Mouse (Mus musculus): ENCODE measurements at regions not wholly inside any gene's neighbourhood (a gene's known extent, or its start where the extent isn't known, plus 50 kb on each side); places are given as distances from the start of the nearest gene placed in this dataset.
"Not testable (repeated sequence)": the region's sequence is repeated elsewhere in the genome, so short reads cannot be mapped to it uniquely, and the experiment has no call there.

DNA sequence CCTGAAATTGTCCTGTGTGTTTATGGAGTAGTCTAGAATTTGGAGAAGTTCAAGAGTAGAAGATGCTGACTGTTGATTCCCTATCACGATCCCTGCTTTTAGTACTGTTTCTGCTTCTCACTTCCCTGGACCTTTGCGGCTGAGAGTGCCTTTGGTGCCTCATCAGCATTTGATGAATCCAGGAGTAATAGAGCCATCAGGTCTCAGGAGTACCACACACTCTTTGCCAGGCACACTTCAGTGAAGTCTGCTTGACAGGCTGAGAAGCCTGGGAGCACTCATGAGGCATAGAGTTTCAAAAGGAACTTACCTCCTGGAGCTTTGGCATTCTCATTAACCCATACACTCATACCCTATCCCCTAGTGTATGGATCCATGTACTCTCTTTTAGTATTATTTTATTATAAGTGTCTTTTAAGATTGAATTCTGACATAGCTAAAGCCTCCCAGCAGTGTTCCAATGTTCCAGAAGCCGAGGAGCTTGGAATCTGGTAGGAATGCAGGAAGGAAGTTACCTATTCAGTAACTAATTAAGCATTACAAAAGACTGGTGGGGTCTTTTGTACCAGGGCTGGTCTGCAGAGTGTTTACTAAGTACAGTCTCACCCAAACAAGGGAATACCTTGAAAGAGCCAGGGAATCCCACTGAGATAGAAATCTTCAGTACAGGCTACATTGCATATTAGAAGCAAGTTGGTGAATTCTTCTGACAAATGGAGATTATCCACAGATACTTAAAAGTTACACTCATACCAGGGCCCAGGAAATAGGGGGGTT is 139.7 kb downstream of the Tex13c3 start:
- H3K27me3 ChIP-seq; H3K36me3 ChIP-seq; H3K27ac ChIP-seq; H3K9me3 ChIP-seq; ATAC-seq; H3K9ac ChIP-seq (replicated peaks); H3K4me1 ChIP-seq (replicated peaks); H3K4me3 ChIP-seq (replicated peaks); H3K4me2 ChIP-seq (replicated peaks): not testable (repeated sequence)
- WGBS = 72% methylated on average over 3 of the region's 3 CpGs

- 78% methylated on average over 2 of the region's 2 CpGs for WGBS
- Histone ChIP-seq H3K4me3 (replicated peaks) (no peak overlapping the region), H3K4me1 (replicated peaks) (no peaks in the 10 kb centered on the region), H3K27me3 (no peaks in the 10 kb centered on the region), H3K9ac (replicated peaks) (no peak overlapping the region), H3K4me2 (replicated peaks) (no peak overlapping the region), H3K36me3 (no peaks in the 10 kb centered on the region), H3K9me3 (no peaks in the 10 kb centered on the region), H3K27ac (no peak overlapping the region)
- no peak for ATAC-seq
Observed at GRCm38 (mm10) chrX:19313286-19313685, 167.8 kb downstream of the Tex13c3 start.

DNA sequence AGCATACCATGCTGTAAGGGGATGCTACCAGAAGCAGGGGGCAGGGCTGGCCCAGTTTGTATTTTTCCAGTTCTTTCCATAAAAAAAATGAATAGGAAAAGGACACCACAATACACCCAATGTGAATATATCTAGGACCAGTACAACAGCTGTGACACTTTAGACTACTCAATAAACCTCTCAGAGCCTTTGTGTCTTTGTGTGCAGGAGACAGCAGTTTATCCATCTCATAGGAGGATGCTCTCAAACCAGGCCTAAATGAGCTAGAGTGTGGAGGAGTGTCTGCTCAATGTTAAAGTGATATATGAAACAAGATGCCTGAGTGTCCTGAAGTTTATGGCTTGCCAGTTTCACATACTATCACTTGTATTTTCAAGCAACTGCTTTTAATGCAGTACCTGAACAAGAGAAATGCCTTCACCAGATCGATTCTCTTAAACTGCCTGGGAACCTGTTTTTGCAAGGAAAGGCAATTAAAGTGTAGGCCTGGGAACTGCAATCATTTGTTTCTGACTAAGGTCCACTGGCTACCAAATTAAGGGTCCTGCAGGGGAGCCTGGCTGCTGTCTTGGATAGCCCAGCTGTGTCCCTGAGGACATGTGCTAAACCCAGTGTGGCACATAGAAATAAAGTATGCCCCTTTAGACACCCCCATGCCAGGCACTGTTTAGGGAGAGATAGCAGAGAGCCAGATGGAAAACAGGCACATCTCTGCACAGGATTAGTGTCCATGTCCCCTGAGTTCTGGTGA is 169.1 kb downstream of the Tex13c3 start:
- Histone ChIP-seq H3K27me3 (no peaks in the 10 kb centered on the region), H3K4me2 (replicated peaks) (no peak overlapping the region), H3K27ac (no peak overlapping the region), H3K4me3 (replicated peaks) (no peak overlapping the region), H3K36me3 (no peaks in the 10 kb centered on the region), H3K9ac (replicated peaks) (no peak overlapping the region), H3K9me3 (no peaks in the 10 kb centered on the region), H3K4me1 (replicated peaks) (no peaks in the 10 kb centered on the region)
- ATAC-seq = no peak
- WGBS = 81% methylated on average over 1 of the region's 1 CpGs

GRCm38 (mm10) chrX:19311377-19311776 is 169.7 kb downstream of the Tex13c3 start:
- no peak overlapping the region for H3K9ac ChIP-seq (replicated peaks)
- no peak overlapping the region for H3K4me3 ChIP-seq (replicated peaks)
- H3K4me2 ChIP-seq (replicated peaks) = no peak overlapping the region
- WGBS = 57% methylated on average over 1 of the region's 1 CpGs
- no peak overlapping the region for H3K27ac ChIP-seq
- H3K9me3 ChIP-seq = no peaks in the 10 kb centered on the region
- H3K36me3 ChIP-seq = no peaks in the 10 kb centered on the region
- H3K4me1 ChIP-seq (replicated peaks) = no peaks in the 10 kb centered on the region
- no peak for ATAC-seq
- H3K27me3 ChIP-seq = no peaks in the 10 kb centered on the region

GRCm38 (mm10) chrX:19288171-19288570 is 192.9 kb downstream of the Tex13c3 start:
- no peak for ATAC-seq
- Histone ChIP-seq H3K4me1 (replicated peaks) (no peaks in the 10 kb centered on the region), H3K9ac (replicated peaks) (no peak overlapping the region), H3K27me3 (no peaks in the 10 kb centered on the region), H3K4me3 (replicated peaks) (no peak overlapping the region), H3K36me3 (no peaks in the 10 kb centered on the region), H3K9me3 (0 out of 2 replicates have a peak, but pooled peaks cover 2% of the 10 kb centered on the region), H3K27ac (no peak overlapping the region), H3K4me2 (replicated peaks) (no peak overlapping the region)
- 89% methylated on average over 2 of the region's 2 CpGs for WGBS

GRCm38 (mm10) chrX:19286431-19286830 is 194.7 kb downstream of the Tex13c3 start:
- H3K9me3 ChIP-seq = 0 out of 2 replicates have a peak, but pooled peaks cover 2% of the 10 kb centered on the region
- H3K4me2 ChIP-seq (replicated peaks) = no peak overlapping the region
- no peaks in the 10 kb centered on the region for H3K27me3 ChIP-seq
- H3K27ac ChIP-seq = no peak overlapping the region
- H3K9ac ChIP-seq (replicated peaks) = no peak overlapping the region
- no peaks in the 10 kb centered on the region for H3K36me3 ChIP-seq
- no peak overlapping the region for H3K4me3 ChIP-seq (replicated peaks)
- WGBS = 82% methylated on average over 5 of the region's 5 CpGs
- no peak for ATAC-seq
- no peaks in the 10 kb centered on the region for H3K4me1 ChIP-seq (replicated peaks)

GRCm38 (mm10) chrX:19285773-19286172 is 195.3 kb downstream of the Tex13c3 start:
- H3K4me3 ChIP-seq (replicated peaks) = no peak overlapping the region
- no peak overlapping the region for H3K27ac ChIP-seq
- H3K4me2 ChIP-seq (replicated peaks) = no peak overlapping the region
- H3K9ac ChIP-seq (replicated peaks) = no peak overlapping the region
- no peaks in the 10 kb centered on the region for H3K36me3 ChIP-seq
- 0 out of 2 replicates have a peak, but pooled peaks cover 2% of the 10 kb centered on the region for H3K9me3 ChIP-seq
- no peaks in the 10 kb centered on the region for H3K27me3 ChIP-seq
- no peaks in the 10 kb centered on the region for H3K4me1 ChIP-seq (replicated peaks)
- ATAC-seq = no peak
- 80% methylated on average over 4 of the region's 4 CpGs for WGBS

GRCm38 (mm10) chrX:19283078-19283477 is 198.0 kb downstream of the Tex13c3 start:
- no peak overlapping the region for H3K4me3 ChIP-seq (replicated peaks)
- no peaks in the 10 kb centered on the region for H3K36me3 ChIP-seq
- no peak overlapping the region for H3K9ac ChIP-seq (replicated peaks)
- no peak for ATAC-seq
- H3K27me3 ChIP-seq = no peaks in the 10 kb centered on the region
- no peak overlapping the region for H3K27ac ChIP-seq
- H3K9me3 ChIP-seq = no peaks in the 10 kb centered on the region
- WGBS = 81% methylated on average over 3 of the region's 3 CpGs
- no peak overlapping the region for H3K4me2 ChIP-seq (replicated peaks)
- H3K4me1 ChIP-seq (replicated peaks) = no peaks in the 10 kb centered on the region

GRCm38 (mm10) chrX:19264237-19264636 is 216.9 kb downstream of the Tex13c3 start:
- Histone ChIP-seq H3K4me3 (replicated peaks) (no peak overlapping the region), H3K27ac (no peak overlapping the region), H3K27me3 (no peaks in the 10 kb centered on the region), H3K36me3 (no peaks in the 10 kb centered on the region), H3K4me1 (replicated peaks) (no peaks in the 10 kb centered on the region), H3K4me2 (replicated peaks) (no peak overlapping the region), H3K9ac (replicated peaks) (no peak overlapping the region), H3K9me3 (no peaks in the 10 kb centered on the region)
- no peak for ATAC-seq

- no peaks in the 10 kb centered on the region for H3K4me1 ChIP-seq (replicated peaks)
- 85% methylated on average over 2 of the region's 2 CpGs for WGBS
- no peak overlapping the region for H3K4me2 ChIP-seq (replicated peaks)
- H3K9me3 ChIP-seq = no peaks in the 10 kb centered on the region
- no peak overlapping the region for H3K4me3 ChIP-seq (replicated peaks)
- H3K36me3 ChIP-seq = no peaks in the 10 kb centered on the region
- no peak overlapping the region for H3K9ac ChIP-seq (replicated peaks)
- ATAC-seq = no peak
- H3K27ac ChIP-seq = no peak overlapping the region
- no peaks in the 10 kb centered on the region for H3K27me3 ChIP-seq
Observed at GRCm38 (mm10) chrX:19246777-19247619, 234.1 kb downstream of the Tex13c3 start.

DNA sequence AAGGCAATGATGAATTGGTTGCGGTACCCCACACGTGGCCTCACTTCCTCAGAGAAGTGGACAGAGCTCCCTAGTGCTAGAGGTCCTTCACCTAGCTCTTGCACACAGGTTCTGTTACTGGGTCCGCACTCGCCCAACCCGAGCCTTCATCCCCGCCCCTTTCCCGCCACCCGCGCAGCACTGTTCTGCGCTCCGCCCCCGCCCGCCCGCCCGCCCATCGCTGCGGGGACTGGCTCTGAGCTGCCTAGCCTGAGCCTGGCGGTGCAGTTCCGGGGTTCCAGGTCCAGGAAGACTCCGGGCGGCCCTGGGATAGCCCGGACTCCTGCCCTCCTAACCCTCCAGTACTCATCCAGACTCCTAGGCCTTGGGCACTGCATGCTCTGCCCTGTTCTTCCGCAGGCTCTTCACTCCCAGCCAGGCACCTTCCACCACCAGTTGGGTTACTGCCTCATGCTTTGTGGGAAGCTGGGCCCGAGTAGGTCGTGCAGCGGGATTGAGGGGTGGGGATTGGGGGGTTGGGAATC is 243.3 kb downstream of the Tex13c3 start:
- Histone ChIP-seq H3K27me3 (no peaks in the 10 kb centered on the region), H3K4me2 (replicated peaks) (peak overlapping the region; percentile 72), H3K36me3 (no peaks in the 10 kb centered on the region), H3K4me3 (replicated peaks) (peak overlapping the region; percentile 46), H3K9ac (replicated peaks) (peak overlapping the region; percentile 53), H3K9me3 (no peaks in the 10 kb centered on the region), H3K27ac (no peak overlapping the region), H3K4me1 (replicated peaks) (no peaks in the 10 kb centered on the region)
- WGBS = 7% methylated on average over 26 of the region's 26 CpGs
- ATAC-seq = peak; percentile 94

All from midbrain, embryonic 13.5 days (tissue).